37 mouse cellular contexts compared by ENCODE assay signal in genomic region chr5:145014278-145014677, GRCm38 (mm10). TPM values are rescaled to one million over a fixed set of nuclear protein-coding genes. Genes with fewer than 3 reads are reported as not detected.
"Had no signal": no experiment of that assay in that cellular context is flagged by ENCODE, and none has a peak within 500 bp of the region (broad histone marks: within the 10 kb centered on the region; RNA-seq: fewer than 3 reads in every experiment).

No protein-coding gene starts in this region.

- H3K9me3 ChIP-seq: limb, embryonic 15.5 days; liver, embryonic 12.5 days; liver, embryonic 13.5 days; liver, embryonic 15.5 days; lung, embryonic 15.5 days; megakaryocyte, embryonic 14.5 days; midbrain, embryonic 10.5 days; midbrain, embryonic 12.5 days; midbrain, embryonic 13.5 days; midbrain, embryonic 15.5 days; neural tube, embryonic 12.5 days; neural tube, embryonic 13.5 days had no signal

- H3K27ac ChIP-seq: left cerebral cortex, adult 2 months; limb, embryonic 15.5 days; liver, embryonic 12.5 days; liver, embryonic 13.5 days; liver, embryonic 14.5 days; liver, embryonic 15.5 days; lung, embryonic 15.5 days; macrophage; midbrain, embryonic 10.5 days; midbrain, embryonic 12.5 days; midbrain, embryonic 13.5 days; midbrain, embryonic 15.5 days; neural tube, embryonic 12.5 days; neural tube, embryonic 13.5 days had no signal

- H3K27me3 ChIP-seq: limb, embryonic 15.5 days; liver, embryonic 12.5 days; liver, embryonic 13.5 days; liver, embryonic 15.5 days; lung, embryonic 15.5 days; midbrain, embryonic 12.5 days; midbrain, embryonic 13.5 days; midbrain, embryonic 15.5 days; neural tube, embryonic 12.5 days; neural tube, embryonic 13.5 days had no signal

- H3K4me3 ChIP-seq: left cerebral cortex, adult 2 months; limb, embryonic 15.5 days; liver, embryonic 12.5 days; liver, embryonic 13.5 days; liver, embryonic 15.5 days; lung, embryonic 15.5 days; megakaryocyte, embryonic 14.5 days; midbrain, embryonic 10.5 days; midbrain, embryonic 12.5 days; midbrain, embryonic 13.5 days; midbrain, embryonic 15.5 days; myocyte; neural tube, embryonic 12.5 days; neural tube, embryonic 13.5 days had no signal

- DNase-seq: left cerebral cortex, postnatal 4 days; liver; liver, embryonic 13.5 days; liver, postnatal 0 days; lung, adult 18-20 months; lung, adult 2 months; lung, embryonic 14.5 days; lung, postnatal 10 days; lung, postnatal 14 days; lung, postnatal 36 days; lung, postnatal 4 days; midbrain, embryonic 14.5 days had no signal

- H3K4me1 ChIP-seq: limb, embryonic 15.5 days; liver, embryonic 12.5 days; liver, embryonic 13.5 days; liver, embryonic 15.5 days; lung, embryonic 15.5 days; megakaryocyte, embryonic 14.5 days; midbrain, embryonic 10.5 days; midbrain, embryonic 12.5 days; midbrain, embryonic 13.5 days; midbrain, embryonic 15.5 days; neural tube, embryonic 12.5 days; neural tube, embryonic 13.5 days had no signal

- H3K36me3 ChIP-seq: limb, embryonic 15.5 days; liver, embryonic 12.5 days; liver, embryonic 13.5 days; liver, embryonic 15.5 days; lung, embryonic 15.5 days; midbrain, embryonic 10.5 days; midbrain, embryonic 12.5 days; midbrain, embryonic 13.5 days; midbrain, embryonic 15.5 days; neural tube, embryonic 12.5 days; neural tube, embryonic 13.5 days had no signal

- H3K9ac ChIP-seq: limb, embryonic 15.5 days; liver, embryonic 12.5 days; liver, embryonic 13.5 days; liver, embryonic 14.5 days; liver, embryonic 15.5 days; liver, postnatal 0 days; lung, embryonic 14.5 days; lung, embryonic 15.5 days; midbrain, embryonic 12.5 days; midbrain, embryonic 13.5 days; midbrain, embryonic 15.5 days; neural tube, embryonic 12.5 days; neural tube, embryonic 13.5 days had no signal

- ATAC-seq: liver, embryonic 12.5 days; liver, postnatal 0 days; lung, postnatal 0 days; midbrain, embryonic 13.5 days; midbrain, embryonic 15.5 days; midbrain, embryonic 16.5 days had no signal

- H3K4me2 ChIP-seq: limb, embryonic 15.5 days; liver, embryonic 11.5 days; liver, embryonic 12.5 days; liver, embryonic 13.5 days; liver, embryonic 15.5 days; lung, embryonic 14.5 days; lung, embryonic 15.5 days; midbrain, embryonic 11.5 days; midbrain, embryonic 12.5 days; midbrain, embryonic 13.5 days; midbrain, embryonic 15.5 days; neural tube, embryonic 12.5 days; neural tube, embryonic 13.5 days had no signal

RNA-seq across cellular contexts. Expression of gene Gm4871, which starts 18.3 kb away (rescaled TPM):
- polyA plus RNA-seq: limb, embryonic 14.5 days; limb, embryonic 15.5 days; liver, adult 2 months; liver, embryonic 11.5 days; liver, embryonic 12.5 days; liver, embryonic 13.5 days; liver, embryonic 14.5 days; liver, embryonic 15.5 days; liver, embryonic 16.5 days; liver, postnatal 0 days; lung, adult 2 months; lung, embryonic 14.5 days; lung, embryonic 15.5 days; lung, embryonic 16.5 days; lung, postnatal 0 days; macrophage; midbrain, embryonic 10.5 days; midbrain, embryonic 11.5 days; midbrain, embryonic 12.5 days; midbrain, embryonic 13.5 days; midbrain, embryonic 14.5 days; midbrain, embryonic 15.5 days; midbrain, embryonic 16.5 days; midbrain, postnatal 0 days; myocyte; neural tube, embryonic 11.5 days; neural tube, embryonic 12.5 days; neural tube, embryonic 13.5 days had no signal

RNA-seq across cellular contexts. Expression of gene 1700018F24Rik, which starts 28.5 kb away (rescaled TPM):
- polyA plus RNA-seq: limb, embryonic 14.5 days; limb, embryonic 15.5 days; liver, adult 2 months; liver, embryonic 11.5 days; liver, embryonic 12.5 days; liver, embryonic 13.5 days; liver, embryonic 14.5 days; liver, embryonic 15.5 days; liver, embryonic 16.5 days; liver, postnatal 0 days; lung, adult 2 months; lung, embryonic 14.5 days; macrophage; midbrain, embryonic 10.5 days; midbrain, embryonic 11.5 days; midbrain, embryonic 12.5 days; midbrain, embryonic 13.5 days; midbrain, embryonic 14.5 days; midbrain, embryonic 15.5 days; midbrain, embryonic 16.5 days; midbrain, postnatal 0 days; myocyte; neural tube, embryonic 11.5 days; neural tube, embryonic 12.5 days; neural tube, embryonic 13.5 days had no signal
